Mouse (Mus musculus) ovary, postnatal 10 days (tissue): ENCODE measurements at regions not wholly inside any gene's neighbourhood (a gene's known extent, or its start where the extent isn't known, plus 50 kb on each side); places are given as distances from the start of the nearest gene placed in this dataset.
"Not testable (repeated sequence)": the region's sequence is repeated elsewhere in the genome, so short reads cannot be mapped to it uniquely, and the experiment has no call there.

Source experiments
- DNase-seq: peaks from one replicate; pipeline ENCODE4 v3.0.0; 2022; ENCODE audit warnings: low spot score

- DNase-seq: no peak
Measured at GRCm38 (mm10) chr8:109311484-109312210, 182.2 kb upstream of the Pmfbp1 start.

- no peak for DNase-seq
Measured at GRCm38 (mm10) chr8:109312731-109313130, 181.1 kb upstream of the Pmfbp1 start.

GRCm38 (mm10) chr8:109320955-109321354 is 172.9 kb upstream of the Pmfbp1 start:
- DNase-seq: no peak

- no peak for DNase-seq
Measured at GRCm38 (mm10) chr8:109323351-109323750, 170.5 kb upstream of the Pmfbp1 start.

- DNase-seq: no peak
Measured at GRCm38 (mm10) chr8:109324241-109324640, 169.6 kb upstream of the Pmfbp1 start.

- DNase-seq: no peak
Measured at GRCm38 (mm10) chr8:109336203-109336602, 157.6 kb upstream of the Pmfbp1 start.

- DNase-seq: no peak
Measured at GRCm38 (mm10) chr8:109338220-109338835, 155.5 kb upstream of the Pmfbp1 start.

- not testable (repeated sequence) for DNase-seq
Measured at GRCm38 (mm10) chr8:109340647-109341046, 153.2 kb upstream of the Pmfbp1 start.

GRCm38 (mm10) chr8:109355168-109355567 is 138.7 kb upstream of the Pmfbp1 start:
- no peak for DNase-seq

- no peak for DNase-seq
Measured at GRCm38 (mm10) chr8:109359396-109360051, 134.3 kb upstream of the Pmfbp1 start.

- DNase-seq: no peak
Measured at GRCm38 (mm10) chr8:109360081-109360715, 133.6 kb upstream of the Pmfbp1 start.

- no peak for DNase-seq
Measured at GRCm38 (mm10) chr8:109360904-109361303, 132.9 kb upstream of the Pmfbp1 start.

- DNase-seq: no peak
Measured at GRCm38 (mm10) chr8:109361575-109362361, 132.1 kb upstream of the Pmfbp1 start.

- no peak for DNase-seq
Measured at GRCm38 (mm10) chr8:109363185-109363845, 130.5 kb upstream of the Pmfbp1 start.

- no peak for DNase-seq
Measured at GRCm38 (mm10) chr8:109373977-109374376, 119.8 kb upstream of the Pmfbp1 start.

- no peak for DNase-seq
Measured at GRCm38 (mm10) chr8:109384881-109385280, 108.9 kb upstream of the Pmfbp1 start.

GRCm38 (mm10) chr8:109395133-109395855 is 98.5 kb upstream of the Pmfbp1 start:
- DNase-seq: no peak

GRCm38 (mm10) chr8:109399616-109400015 is 94.2 kb upstream of the Pmfbp1 start:
- no peak for DNase-seq

GRCm38 (mm10) chr8:109400192-109400591 is 93.6 kb upstream of the Pmfbp1 start:
- DNase-seq: no peak

GRCm38 (mm10) chr8:109407913-109408312 is 85.9 kb upstream of the Pmfbp1 start:
- DNase-seq: no peak

- DNase-seq: no peak
Measured at GRCm38 (mm10) chr8:109410531-109410930, 83.3 kb upstream of the Pmfbp1 start.
